Mouse (Mus musculus) fat pad, adult 2 months (tissue): ENCODE measurements around the gene 1700020N01Rik.
A peak's percentile ranks its signal among the peaks of the same experiment; 100 is the strongest.

Experiments used
- DNase-seq: peaks from one replicate; pipeline ENCODE4 v3.0.0-alpha.2; 2011; ENCODE audit warnings: low read depth, low spot score; ENCODE audit errors: extremely low read depth

1700020N01Rik gene

GRCm38 (mm10) chr10:21600931-21601330 lies 8.0 kb downstream of the 1700020N01Rik start:
- DNase-seq: no peak

- DNase-seq: no peak
Observed at GRCm38 (mm10) chr10:21604476-21604875, 11.5 kb downstream of the 1700020N01Rik start.

- DNase-seq: peak; percentile 36
Observed at GRCm38 (mm10) chr10:21605011-21605571, 12.1 kb downstream of the 1700020N01Rik start.

- no peak for DNase-seq
Observed at GRCm38 (mm10) chr10:21605601-21606000, 12.7 kb downstream of the 1700020N01Rik start.

- DNase-seq: no peak
Observed at GRCm38 (mm10) chr10:21606931-21607330, 14.0 kb downstream of the 1700020N01Rik start.

GRCm38 (mm10) chr10:21609583-21609982 lies 16.6 kb downstream of the 1700020N01Rik start:
- peak; percentile 68 for DNase-seq

GRCm38 (mm10) chr10:21613021-21613860 lies 20.3 kb downstream of the 1700020N01Rik start:
- DNase-seq: no peak

GRCm38 (mm10) chr10:21614520-21614919 lies 21.6 kb downstream of the 1700020N01Rik start:
- DNase-seq: peak; percentile 59

- no peak for DNase-seq
Observed at GRCm38 (mm10) chr10:21618745-21619508, 26.0 kb downstream of the 1700020N01Rik start.

GRCm38 (mm10) chr10:21622065-21622464 lies 29.1 kb downstream of the 1700020N01Rik start:
- no peak for DNase-seq

- DNase-seq: no peak
Observed at GRCm38 (mm10) chr10:21628555-21628954, 35.6 kb downstream of the 1700020N01Rik start.

GRCm38 (mm10) chr10:21629031-21629740 lies 36.2 kb downstream of the 1700020N01Rik start:
- no peak for DNase-seq

GRCm38 (mm10) chr10:21631481-21631880 lies 38.5 kb downstream of the 1700020N01Rik start:
- no peak for DNase-seq

GRCm38 (mm10) chr10:21632687-21633086 lies 39.7 kb downstream of the 1700020N01Rik start:
- DNase-seq: no peak

GRCm38 (mm10) chr10:21635988-21636710 lies 43.2 kb downstream of the 1700020N01Rik start:
- no peak for DNase-seq

- no peak for DNase-seq
Observed at GRCm38 (mm10) chr10:21636711-21637081, 43.8 kb downstream of the 1700020N01Rik start.

- DNase-seq: no peak
Observed at GRCm38 (mm10) chr10:21651388-21651787, 58.4 kb downstream of the 1700020N01Rik start.

GRCm38 (mm10) chr10:21652426-21653345 lies 59.7 kb downstream of the 1700020N01Rik start:
- no peak for DNase-seq

GRCm38 (mm10) chr10:21653469-21653868 lies 60.5 kb downstream of the 1700020N01Rik start:
- no peak for DNase-seq
